Mouse (Mus musculus): ENCODE measurements around the gene Kirrel.

Kirrel gene

GRCm38 (mm10) chr3:87173103-87173444 lies 1.5 kb downstream of the Kirrel start:
- TF ChIP-seq GATA4 (IDR thresholded peaks at IDR 0.05; ENCODE audit: insufficient replicate concordance, low read length), result no peak

- TF ChIP-seq GATA4 (IDR thresholded peaks at IDR 0.05; ENCODE audit: insufficient replicate concordance, low read length), result no peak
Observed at GRCm38 (mm10) chr3:87172351-87173102, 2.0 kb downstream of the Kirrel start.

GRCm38 (mm10) chr3:87171201-87172100 lies 3.1 kb downstream of the Kirrel start:
- TF ChIP-seq GATA4 (IDR thresholded peaks at IDR 0.05; ENCODE audit: insufficient replicate concordance, low read length), result no peak

- no peak for TF ChIP-seq GATA4 (IDR thresholded peaks at IDR 0.05; ENCODE audit: insufficient replicate concordance, low read length)
Observed at GRCm38 (mm10) chr3:87169402-87170015, 5.0 kb downstream of the Kirrel start.

GRCm38 (mm10) chr3:87168756-87169155 lies 5.8 kb downstream of the Kirrel start:
- TF ChIP-seq GATA4 (IDR thresholded peaks at IDR 0.05; ENCODE audit: insufficient replicate concordance, low read length), result no peak

- TF ChIP-seq GATA4 (IDR thresholded peaks at IDR 0.05; ENCODE audit: insufficient replicate concordance, low read length), result no peak
Observed at GRCm38 (mm10) chr3:87167621-87168020, 6.9 kb downstream of the Kirrel start.

GRCm38 (mm10) chr3:87165291-87165881 lies 9.2 kb downstream of the Kirrel start:
- no peak for TF ChIP-seq GATA4 (IDR thresholded peaks at IDR 0.05; ENCODE audit: insufficient replicate concordance, low read length)

GRCm38 (mm10) chr3:87164099-87164815 lies 10.3 kb downstream of the Kirrel start:
- no peak for TF ChIP-seq GATA4 (IDR thresholded peaks at IDR 0.05; ENCODE audit: insufficient replicate concordance, low read length)

GRCm38 (mm10) chr3:87163116-87163515 lies 11.4 kb downstream of the Kirrel start:
- TF ChIP-seq GATA4 (IDR thresholded peaks at IDR 0.05; ENCODE audit: insufficient replicate concordance, low read length), result no peak

GRCm38 (mm10) chr3:87162380-87162779 lies 12.2 kb downstream of the Kirrel start:
- no peak for TF ChIP-seq GATA4 (IDR thresholded peaks at IDR 0.05; ENCODE audit: insufficient replicate concordance, low read length)

GRCm38 (mm10) chr3:87161601-87162000 lies 12.9 kb downstream of the Kirrel start:
- no peak for TF ChIP-seq GATA4 (IDR thresholded peaks at IDR 0.05; ENCODE audit: insufficient replicate concordance, low read length)

GRCm38 (mm10) chr3:87160819-87161509 lies 13.6 kb downstream of the Kirrel start:
- TF ChIP-seq GATA4 (IDR thresholded peaks at IDR 0.05; ENCODE audit: insufficient replicate concordance, low read length), result no peak

GRCm38 (mm10) chr3:87159190-87159589 lies 15.4 kb downstream of the Kirrel start:
- no peak for TF ChIP-seq GATA4 (IDR thresholded peaks at IDR 0.05; ENCODE audit: insufficient replicate concordance, low read length)

GRCm38 (mm10) chr3:87157767-87158291 lies 16.7 kb downstream of the Kirrel start:
- no peak for TF ChIP-seq GATA4 (IDR thresholded peaks at IDR 0.05; ENCODE audit: insufficient replicate concordance, low read length)

All from liver, adult (tissue).